Mouse (Mus musculus) liver, embryonic 14.5 days (tissue): ENCODE measurements around the gene Usp47. TPM values are rescaled to one million over a fixed set of nuclear protein-coding genes. Genes with fewer than 3 reads are reported as not detected.

Experiments used
- ATAC-seq: fragments of 200-750 bp; cut with Nextera tagmentation; 2 replicates; pipeline ENCODE4 v1.8.0; 2017; ENCODE audit warnings: moderate number of reproducible peaks, mild to moderate bottlenecking, moderate library complexity; ENCODE audit not compliant: insufficient read depth
- DNase-seq, 3 experiments: peaks; one replicate each; pipeline ENCODE4 v3.0.0-alpha.2; 2012 to 2013; ENCODE audit warnings: low read depth in 3 of 3, low spot score in 3 of 3
- H3K27ac ChIP-seq: fragments of 300-500 bp; sonication (generic); 2 replicates; pipeline ENCODE4 v1.5.1; 2014; ENCODE audit warnings: moderate library complexity, mild to moderate bottlenecking, control low read depth, inconsistent platforms
- H3K27me3 ChIP-seq: fragments of 300-500 bp; sonication (generic); 2 replicates; pipeline ENCODE4 v1.6.1; 2014; ENCODE audit warnings: mild to moderate bottlenecking, low read length, moderate library complexity; ENCODE audit not compliant: control insufficient read depth, insufficient read depth
- H3K36me3 ChIP-seq: fragments of 300-500 bp; sonication (generic); replicated peaks from 2 replicates; pipeline ENCODE4 v1.6.1; 2014; ENCODE audit warnings: low read depth; ENCODE audit not compliant: control insufficient read depth, insufficient read depth
- H3K4me1 ChIP-seq, 2 experiments: fragments of 200-500 bp in 1 of 2; fragments of 300-500 bp in 1 of 2; sonication (generic) in 1 of 2; replicated peaks; 2 replicates each; pipeline ENCODE4 v1.6.1; 2012 to 2014; ENCODE audit warnings: antibody characterized with exemption in 1 of 2, inconsistent platforms in 1 of 2, low read length in 1 of 2; ENCODE audit not compliant: control insufficient read depth in 2 of 2, insufficient read depth in 2 of 2
- H3K4me2 ChIP-seq: fragments of 300-500 bp; sonication (generic); 2 replicates; pipeline ENCODE4 v1.6.1; 2014; ENCODE audit warnings: low read depth, mild to moderate bottlenecking, control low read depth, moderate library complexity
- H3K4me3 ChIP-seq, 2 experiments: fragments of 200-500 bp in 1 of 2; fragments of 300-500 bp in 1 of 2; sonication (generic) in 1 of 2; 2 replicates each; pipeline ENCODE4 v1.5.1; 2012 to 2014; ENCODE audit warnings: low read depth in 2 of 2, low read length in 2 of 2, mild to moderate bottlenecking in 2 of 2, control low read depth in 1 of 2, inconsistent platforms in 1 of 2, moderate library complexity in 1 of 2; ENCODE audit not compliant: insufficient read depth in 1 of 2
- H3K9ac ChIP-seq: fragments of 300-500 bp; sonication (generic); replicated peaks from 2 replicates; pipeline ENCODE4 v1.6.1; 2014; ENCODE audit warnings: mild to moderate bottlenecking, control low read depth, moderate library complexity
- H3K9me3 ChIP-seq: fragments of 300-500 bp; sonication (generic); 2 replicates; pipeline ENCODE4 v1.6.1; 2016; ENCODE audit warnings: low read length, mixed read lengths; ENCODE audit not compliant: control insufficient read depth
- CTCF ChIP-seq: IDR thresholded peaks from 2 replicates; pipeline ENCODE4 v1.5.1; 2016; ENCODE audit warnings: antibody characterized with exemption, low read depth, control low read depth
- EP300 ChIP-seq: IDR thresholded peaks from 2 replicates; pipeline ENCODE4 v1.6.1; 2016; ENCODE audit warnings: antibody characterized with exemption, low read depth
- WGBS: fragments of 180-500 bp; shearing (Covaris S2); extraction: QIAGEN DNeasy Blood & Tissue Kit; methylation state at CpG from one replicate; pipeline ENCODE4 v1.1.7; 2014; ENCODE audit not compliant: insufficient replicate concordance; 5-methylcytosine and 5-hydroxymethylcytosine counted together
- polyA plus RNA-seq, 2 experiments: library from polyadenylated mRNA; depleted of rRNA in 1 of 2; stranded (reverse) in 1 of 2; unstranded in 1 of 2; fragments of >200 nt; fragmentation: Nextera tagmentation in 1 of 2; extraction: Ambion mirVana in 1 of 2; gene quantifications; 2 replicates each; pipeline versions ENCODE4 v1.2.1 to v1.2.3; 2012 to 2014

Gene Usp47
- polyA plus RNA-seq, 2 experiments = 11.4 to 20.3 TPM

- Histone ChIP-seq H3K27me3 (peaks cover 14% of the 10 kb centered on the region), H3K4me2 (no peak overlapping the region), H3K27ac (no peak overlapping the region), H3K4me1 (no peaks in the 10 kb centered on the region; a peak in 1 of 4 replicates), H3K4me3 (no peak overlapping the region), H3K9me3 (no peaks in the 10 kb centered on the region), H3K9ac (no peak overlapping the region), H3K36me3 (no peaks in the 10 kb centered on the region)
- DNase-seq = no peak
- WGBS = 68% methylated on average over 4 of the region's 4 CpGs
- no peak for ATAC-seq
- TF ChIP-seq EP300 = no peak
- TF ChIP-seq CTCF = no peak
Measured at GRCm38 (mm10) chr7:112154445-112154844, 131.1 kb downstream of the Usp47 start.

GRCm38 (mm10) chr7:112155194-112155593, 131.9 kb downstream of the Usp47 start:
- Histone ChIP-seq H3K27me3 (peaks cover 14% of the 10 kb centered on the region), H3K27ac (no peak overlapping the region), H3K4me2 (no peak overlapping the region), H3K9me3 (no peaks in the 10 kb centered on the region), H3K4me1 (no peaks in the 10 kb centered on the region; a peak in 1 of 4 replicates), H3K36me3 (no peaks in the 10 kb centered on the region), H3K9ac (no peak overlapping the region), H3K4me3 (no peak overlapping the region)
- DNase-seq (no peak), ATAC-seq (no peak)
- no peak for TF ChIP-seq EP300
- TF ChIP-seq CTCF = no peak
- 8% methylated on average over 1 of the region's 1 CpGs for WGBS

GRCm38 (mm10) chr7:112157584-112158315, 134.4 kb downstream of the Usp47 start:
- ATAC-seq = no peak
- WGBS = 15% methylated on average over 23 of the region's 23 CpGs
- no peaks in the 10 kb centered on the region for H3K36me3 ChIP-seq
- no peak overlapping the region for H3K27ac ChIP-seq
- H3K27me3 ChIP-seq = peaks cover 14% of the 10 kb centered on the region
- DNase-seq = no peak
- peaks cover 0 to 2% of the 10 kb centered on the region in 2 experiments; a peak in 1 of 4 replicates for H3K4me1 ChIP-seq
- peak overlapping the region; percentile 43 for H3K4me2 ChIP-seq
- no peaks in the 10 kb centered on the region for H3K9me3 ChIP-seq
- no peak overlapping the region for H3K9ac ChIP-seq
- H3K4me3 ChIP-seq = peak overlapping the region; percentile 31 to 40
- TF ChIP-seq EP300 (no peak), CTCF (no peak)

DNA sequence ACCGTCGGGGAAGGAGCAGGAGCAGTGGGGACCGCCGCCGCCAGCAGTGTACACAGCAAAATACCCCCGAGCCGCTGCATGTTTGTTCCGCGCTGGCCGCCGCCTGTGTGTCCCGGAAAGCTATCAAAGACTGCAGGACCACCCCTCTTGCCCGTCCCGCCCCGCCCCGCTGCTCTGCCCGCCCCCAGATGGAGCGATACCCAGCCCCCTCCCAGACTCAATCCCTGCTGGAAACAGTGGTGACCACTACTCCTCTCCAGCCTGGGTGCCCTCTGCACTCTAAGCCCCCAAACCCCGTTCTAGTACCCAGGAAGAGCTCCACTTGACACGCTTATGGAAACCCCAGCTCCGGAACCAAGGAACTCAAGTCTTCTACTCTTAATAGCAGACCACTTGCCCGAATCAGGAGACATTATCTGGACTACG, 135.0 kb downstream of the Usp47 start:
- TF ChIP-seq CTCF (no peak), EP300 (no peak)
- Histone ChIP-seq H3K4me2 (peak overlapping the region; percentile 43), H3K4me3 (peak overlapping the region; percentile 8 to 40), H3K4me1 (peaks cover 0 to 2% of the 10 kb centered on the region in 2 experiments; a peak in 1 of 4 replicates), H3K9ac (no peak overlapping the region), H3K36me3 (no peaks in the 10 kb centered on the region), H3K9me3 (no peaks in the 10 kb centered on the region), H3K27ac (no peak overlapping the region), H3K27me3 (peaks cover 14% of the 10 kb centered on the region)
- no peak for DNase-seq
- WGBS = 3% methylated on average over 23 of the region's 23 CpGs
- ATAC-seq = no peak

DNA sequence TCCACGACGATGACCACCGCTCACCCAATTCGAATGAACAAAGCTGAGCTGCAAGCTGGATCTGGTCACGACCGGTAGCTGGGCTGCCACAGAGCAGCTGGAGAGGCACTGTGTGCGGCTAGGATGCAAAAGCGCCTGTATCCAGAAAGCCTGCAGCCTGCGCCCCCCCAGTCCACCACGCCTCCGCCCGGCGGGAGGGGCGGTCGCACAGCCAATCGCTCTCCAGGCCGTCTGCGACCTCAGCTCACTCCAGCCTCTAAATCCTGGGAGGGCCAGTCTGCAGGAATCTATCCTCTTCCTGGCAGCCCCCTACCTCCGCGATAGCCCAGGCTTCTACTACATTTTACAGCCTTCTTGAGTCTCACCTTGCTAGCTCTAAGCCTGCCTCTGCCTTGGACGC, 135.6 kb downstream of the Usp47 start, which contains the start of gene Dkk3:
Dkk3 (minus strand) TSS at position 116 of the 400 bp plus-strand sequence.
- Histone ChIP-seq H3K4me3 (peak within 1 kb of the TSS; percentile 8 to 40), H3K4me1 (peaks cover 0 to 2% of the 10 kb centered on the region in 2 experiments; a peak in 1 of 4 replicates), H3K36me3 (no peaks in the 10 kb centered on the region), H3K9me3 (no peaks in the 10 kb centered on the region), H3K9ac (no peak within 1 kb of the TSS), H3K4me2 (peak within 1 kb of the TSS; percentile 43), H3K27me3 (peaks cover 14% of the 10 kb centered on the region), H3K27ac (no peak within 1 kb of the TSS)
- TF ChIP-seq CTCF (no peak), EP300 (no peak)
- DNase-seq = no peak
- 6% methylated on average over 21 of the region's 21 CpGs for WGBS
- ATAC-seq = peak; percentile 6; the same call in 1 of the 2 replicates
